Mouse (Mus musculus) embryonic facial prominence, embryonic 15.5 days (tissue): ENCODE measurements around the gene Pigf. TPM values are rescaled to one million over a fixed set of nuclear protein-coding genes. Genes with fewer than 3 reads are reported as not detected.

Experiments used
- ATAC-seq: fragments of 200-750 bp; cut with Nextera tagmentation; 2 replicates; pipeline ENCODE4 v1.8.0; 2017; ENCODE audit warnings: low read depth, moderate TSS enrichment; ENCODE audit not compliant: insufficient number of reproducible peaks, low FRiP score, low TSS enrichment
- H3K27ac ChIP-seq: fragments of 300-500 bp; sonication (generic); replicated peaks from 2 replicates; pipeline ENCODE4 v1.5.1; 2015; ENCODE audit warnings: mild to moderate bottlenecking, inconsistent platforms
- H3K27me3 ChIP-seq: fragments of 300-500 bp; sonication (generic); 2 replicates; pipeline ENCODE4 v1.6.1; 2015; ENCODE audit warnings: inconsistent platforms
- H3K36me3 ChIP-seq: fragments of 300-500 bp; sonication (generic); 2 replicates; pipeline ENCODE4 v1.6.1; 2015; ENCODE audit warnings: mild to moderate bottlenecking, inconsistent platforms
- H3K4me1 ChIP-seq: fragments of 300-500 bp; sonication (generic); 2 replicates; pipeline ENCODE4 v1.6.1; 2015; ENCODE audit warnings: inconsistent platforms
- H3K4me2 ChIP-seq: fragments of 300-500 bp; sonication (generic); replicated peaks from 2 replicates; pipeline ENCODE4 v1.6.1; 2015; ENCODE audit warnings: mild to moderate bottlenecking, inconsistent platforms
- H3K4me3 ChIP-seq: fragments of 300-500 bp; sonication (generic); replicated peaks from 2 replicates; pipeline ENCODE4 v1.5.1; 2015; ENCODE audit warnings: mild to moderate bottlenecking, inconsistent platforms
- H3K9ac ChIP-seq: fragments of 300-500 bp; sonication (generic); 2 replicates; pipeline ENCODE4 v1.6.1; 2015; ENCODE audit warnings: inconsistent platforms
- H3K9me3 ChIP-seq: fragments of 300-500 bp; sonication (generic); replicated peaks from 2 replicates; pipeline ENCODE4 v1.6.1; 2016; ENCODE audit warnings: inconsistent platforms
- WGBS: fragments of 180-500 bp; shearing (Covaris S2); methylation state at CpG from one replicate; pipeline ENCODE4 v1.1.7; 2015; 5-methylcytosine and 5-hydroxymethylcytosine counted together
- polyA plus RNA-seq: library from polyadenylated mRNA; unstranded; fragments of >200 nt; fragmentation: Nextera tagmentation; extraction: Ambion mirVana; gene quantifications from 2 replicates; pipeline ENCODE4 v1.2.1, GENCODE M21; 2015

The Pigf gene
- polyA plus RNA-seq, 1 experiment from 2014 or later: 25.6 TPM

DNA sequence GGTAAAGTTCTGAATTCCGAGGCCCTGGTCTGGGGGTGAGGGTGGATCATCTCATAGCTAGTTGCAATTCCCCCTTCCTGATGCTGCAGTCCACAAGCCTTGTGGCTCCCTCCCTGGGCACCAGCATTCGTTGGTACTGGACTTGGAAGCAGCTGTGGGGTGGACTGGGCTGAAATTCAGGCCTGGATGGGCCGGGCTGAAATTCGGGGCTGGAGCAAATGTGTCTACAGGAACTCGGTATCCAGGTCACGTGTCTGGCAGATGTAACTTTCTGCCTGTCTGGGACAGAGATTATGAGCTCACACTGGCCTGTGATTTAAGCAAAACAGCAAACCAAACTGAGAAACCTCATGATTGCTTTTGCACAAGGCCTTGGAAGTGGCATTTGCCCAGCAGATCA is 76.4 kb downstream of the Pigf start:
- ATAC-seq: peak; percentile 36; the same call in 1 of the 2 replicates
- Histone ChIP-seq H3K4me3 (no peak overlapping the region), H3K4me1 (peaks cover 12% of the 10 kb centered on the region), H3K4me2 (no peak overlapping the region), H3K9me3 (no peaks in the 10 kb centered on the region), H3K36me3 (no peaks in the 10 kb centered on the region), H3K27me3 (no peaks in the 10 kb centered on the region), H3K9ac (no peak overlapping the region), H3K27ac (no peak overlapping the region)
- WGBS: 57% methylated on average over 6 of the region's 6 CpGs

DNA sequence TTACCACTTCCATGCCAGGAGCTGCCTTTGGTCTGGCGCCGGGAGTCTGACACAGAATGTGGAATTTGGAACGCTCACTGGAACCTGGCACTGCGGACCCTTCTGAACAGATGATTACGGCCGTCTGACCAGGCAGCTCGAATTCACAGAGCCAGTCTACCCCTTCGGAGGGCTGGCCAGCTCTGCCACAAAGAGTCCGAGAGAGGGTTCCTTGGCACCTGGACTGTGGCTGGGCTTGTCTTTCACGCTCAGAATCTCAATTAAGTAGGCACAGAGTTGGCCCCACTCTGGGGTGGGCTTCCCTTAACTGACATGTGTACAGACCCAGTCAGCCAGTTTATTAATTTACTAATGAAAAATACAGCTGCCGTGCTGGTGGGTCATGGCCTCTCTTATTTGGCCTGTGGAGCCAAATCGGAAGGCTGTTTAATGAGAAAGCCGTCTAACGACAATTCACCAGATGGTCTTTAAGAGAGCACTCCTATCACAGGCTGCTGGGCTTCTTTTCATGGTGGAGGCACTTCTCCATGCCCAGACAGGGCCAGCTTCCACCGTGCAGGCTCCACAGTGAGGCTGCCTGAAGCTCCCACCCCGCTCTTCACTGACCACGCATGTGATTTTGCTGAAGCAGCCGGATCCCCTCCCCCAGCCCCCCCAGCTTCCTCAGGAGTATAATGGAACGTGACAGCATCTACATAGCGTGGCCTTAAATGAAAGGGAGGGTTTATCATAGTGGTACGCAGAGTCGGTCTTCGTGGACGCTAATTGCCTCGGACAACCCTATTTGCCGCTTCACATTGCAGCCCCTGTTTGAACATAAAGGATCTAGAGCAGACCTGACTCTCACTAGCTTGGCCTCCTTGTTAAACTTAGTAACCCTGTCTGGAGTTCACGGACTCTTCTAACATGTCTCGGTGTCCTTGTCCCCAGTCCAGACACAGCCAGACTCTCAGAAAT is 77.1 kb downstream of the Pigf start, which contains the start of gene Atp6v1e2:
Gene Atp6v1e2 (minus strand): TSS at position 58 of the 957 bp plus-strand sequence.
- 72% methylated on average over 28 of the region's 28 CpGs for WGBS
- no peak for ATAC-seq

More for the DNA sequence above, 77.1 kb downstream of the Pigf start, which contains the start of gene Atp6v1e2:
- Histone ChIP-seq H3K9ac (no peak within 1 kb of the TSS), H3K36me3 (no peaks in the 10 kb centered on the region), H3K4me1 (peaks cover 12% of the 10 kb centered on the region), H3K9me3 (no peaks in the 10 kb centered on the region), H3K27ac (no peak within 1 kb of the TSS), H3K4me2 (no peak within 1 kb of the TSS), H3K4me3 (no peak within 1 kb of the TSS), H3K27me3 (no peaks in the 10 kb centered on the region)

Other genes with a start within 250 kb of the Pigf start
- not detected in 2 replicates for gene Tmem247, start 108.1 kb downstream of the Pigf start, polyA plus RNA-seq
- gene Atp6v1e2, start 77.5 kb downstream of the Pigf start, polyA plus RNA-seq: not detected in 2 replicates
- gene Rhoq, start 62.3 kb downstream of the Pigf start, polyA plus RNA-seq: 24.2 and 28.1 TPM in 2 replicates
- gene Cript, start 144 bp upstream of the Pigf start, polyA plus RNA-seq: 114 and 117 TPM in 2 replicates
- gene Socs5, start 82.3 kb upstream of the Pigf start, polyA plus RNA-seq: 20.6 and 21.3 TPM in 2 replicates
- 102 and 104 TPM in 2 replicates for gene Mcfd2, start 240.5 kb upstream of the Pigf start, polyA plus RNA-seq